In the genomic region with DNA sequence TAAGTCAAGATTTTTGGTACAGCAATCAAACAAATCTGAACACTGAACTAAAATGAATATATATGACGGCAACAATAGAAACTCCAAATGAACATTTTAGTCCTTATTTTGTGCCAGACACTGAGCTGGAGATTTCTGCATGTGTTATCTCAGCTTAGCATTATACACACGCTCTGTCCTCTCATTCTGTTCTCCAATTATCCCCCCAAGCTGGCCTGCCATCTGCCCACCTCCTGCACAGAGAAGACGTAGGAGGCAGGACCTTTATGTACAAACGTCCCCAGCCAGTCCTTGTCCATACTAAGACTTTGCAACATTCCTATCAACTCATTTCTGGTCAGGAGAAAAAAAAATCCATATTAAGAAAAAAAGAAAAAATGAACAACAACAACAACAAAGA, we compare ENCODE assay signal across 23 mouse cellular contexts.
DNase-seq lines count a peak whose midpoint lies in the region; ATAC-seq lines count a peak whose summit lies in the region.
"Had no signal": no experiment of that assay in that cellular context is flagged by ENCODE, and none has a peak within 500 bp of the region (broad histone marks: within the 10 kb centered on the region; RNA-seq: fewer than 3 reads in every experiment).

No protein-coding gene starts in this region.

- ATAC-seq in forebrain, embryonic 16.5 days = 0 out of 2 replicates have a peak, but pooled peaks have one; percentile 49
- no peak for ATAC-seq in forebrain, embryonic 15.5 days (replicated peaks)
- no peak for ATAC-seq in midbrain, embryonic 16.5 days
- no peak for ATAC-seq in hindbrain, embryonic 12.5 days (ENCODE audit: low FRiP score)
- ATAC-seq: activated CD4-positive, CD25-positive, alpha-beta regulatory T cell, adult 4 months; hindbrain, postnatal 0 days; intestine, postnatal 0 days had no signal

- no peaks in the 10 kb centered on the region for H3K36me3 ChIP-seq in forebrain, embryonic 16.5 days (ENCODE audit: control insufficient read depth, insufficient read depth)
- H3K36me3 ChIP-seq in forebrain, embryonic 15.5 days = no peaks in the 10 kb centered on the region
- no peaks in the 10 kb centered on the region for H3K36me3 ChIP-seq in midbrain, embryonic 16.5 days (ENCODE audit: control insufficient read depth, insufficient read depth, low read length)
- H3K36me3 ChIP-seq in hindbrain, embryonic 12.5 days = no peaks in the 10 kb centered on the region
- H3K36me3 ChIP-seq: embryonic facial prominence, embryonic 15.5 days; G1E; kidney, embryonic 15.5 days; limb, embryonic 15.5 days; liver, embryonic 15.5 days; midbrain, embryonic 10.5 days had no signal

- no peak overlapping the region for H3K4me3 ChIP-seq in forebrain, embryonic 16.5 days (replicated peaks; ENCODE audit: low read length)
- no peak overlapping the region for H3K4me3 ChIP-seq in forebrain, embryonic 15.5 days
- H3K4me3 ChIP-seq in midbrain, embryonic 16.5 days (ENCODE audit: low read depth, low read length) = no peak overlapping the region
- H3K4me3 ChIP-seq in hindbrain, embryonic 12.5 days = no peak overlapping the region
- H3K4me3 ChIP-seq: embryonic facial prominence, embryonic 15.5 days; heart, adult 2 months; kidney, embryonic 15.5 days; limb, embryonic 15.5 days; liver, embryonic 15.5 days; midbrain, embryonic 10.5 days had no signal

- H3K9me3 ChIP-seq in forebrain, embryonic 16.5 days (ENCODE audit: control insufficient read depth, low read length) = no peaks in the 10 kb centered on the region
- no peaks in the 10 kb centered on the region for H3K9me3 ChIP-seq in forebrain, embryonic 15.5 days
- no peaks in the 10 kb centered on the region for H3K9me3 ChIP-seq in midbrain, embryonic 16.5 days (replicated peaks; ENCODE audit: control insufficient read depth, low read length, poor library complexity, severe bottlenecking)
- H3K9me3 ChIP-seq in hindbrain, embryonic 12.5 days (replicated peaks) = no peaks in the 10 kb centered on the region
- H3K9me3 ChIP-seq: embryonic facial prominence, embryonic 15.5 days; G1E; kidney, embryonic 15.5 days; limb, embryonic 15.5 days; liver, embryonic 15.5 days; midbrain, embryonic 10.5 days had no signal

- intact Hi-C loops in left cerebral cortex, postnatal 10 days (cut with DNase I) = loop anchor here (10.0 kb wide), 1 partner anchor 211 kb away; no protein-coding TSS in a partner anchor

- no peak overlapping the region for H3K4me2 ChIP-seq in forebrain, embryonic 16.5 days (ENCODE audit: low read length)
- H3K4me2 ChIP-seq in forebrain, embryonic 15.5 days (replicated peaks) = no peak overlapping the region
- H3K4me2 ChIP-seq in midbrain, embryonic 16.5 days (ENCODE audit: low read length) = no peak overlapping the region
- no peak overlapping the region for H3K4me2 ChIP-seq in hindbrain, embryonic 12.5 days (replicated peaks)
- H3K4me2 ChIP-seq: embryonic facial prominence, embryonic 15.5 days; kidney, embryonic 15.5 days; limb, embryonic 15.5 days; liver, embryonic 15.5 days had no signal

- DNase-seq in frontal cortex, adult 2 months (ENCODE audit: extremely low spot score in 1 of 2, low spot score in 1 of 2) = peak; percentile 22 to 57
- DNase-seq in left cerebral cortex, postnatal 10 days (ENCODE audit: extremely low spot score in 1 of 2, low spot score in 2 of 2) = peak; percentile 23 to 49
- DNase-seq in right cerebral cortex, postnatal 36 days (ENCODE audit: low spot score in 2 of 2) = peak; percentile 21 to 27
- DNase-seq: adrenal gland, postnatal 25 days; cerebellum, adult 11-12 months; cerebellum, postnatal 36 days; gastrocnemius, postnatal 10 days; heart, adult 2 months; thymus, postnatal 14 days had no signal

- H3K27ac ChIP-seq in forebrain, embryonic 16.5 days (ENCODE audit: low read length) = no peak overlapping the region
- H3K27ac ChIP-seq in forebrain, embryonic 15.5 days (replicated peaks) = no peak overlapping the region
- H3K27ac ChIP-seq in midbrain, embryonic 16.5 days (ENCODE audit: low read length) = no peak overlapping the region
- no peak overlapping the region for H3K27ac ChIP-seq in hindbrain, embryonic 12.5 days
- H3K27ac ChIP-seq: embryonic facial prominence, embryonic 15.5 days; heart, adult 2 months; hindbrain, postnatal 0 days; kidney, embryonic 15.5 days; limb, embryonic 15.5 days; liver, embryonic 15.5 days; macrophage; midbrain, embryonic 10.5 days had no signal

- H3K9ac ChIP-seq in forebrain, embryonic 16.5 days (replicated peaks; ENCODE audit: low read depth, low read length) = no peak overlapping the region
- no peak overlapping the region for H3K9ac ChIP-seq in forebrain, embryonic 15.5 days (replicated peaks)
- H3K9ac ChIP-seq in midbrain, embryonic 16.5 days (ENCODE audit: low read depth, low read length) = no peak overlapping the region
- H3K9ac ChIP-seq in hindbrain, embryonic 12.5 days = no peak overlapping the region
- H3K9ac ChIP-seq: embryonic facial prominence, embryonic 15.5 days; kidney, embryonic 15.5 days; limb, embryonic 15.5 days; liver, embryonic 15.5 days had no signal

- no peaks in the 10 kb centered on the region for H3K4me1 ChIP-seq in forebrain, embryonic 16.5 days (replicated peaks; ENCODE audit: control insufficient read depth, insufficient read depth, low read length)
- H3K4me1 ChIP-seq in forebrain, embryonic 15.5 days = no peaks in the 10 kb centered on the region
- H3K4me1 ChIP-seq in midbrain, embryonic 16.5 days (ENCODE audit: control insufficient read depth, insufficient read depth, low read length) = no peaks in the 10 kb centered on the region
- no peaks in the 10 kb centered on the region for H3K4me1 ChIP-seq in hindbrain, embryonic 12.5 days
- H3K4me1 ChIP-seq: embryonic facial prominence, embryonic 15.5 days; kidney, embryonic 15.5 days; limb, embryonic 15.5 days; midbrain, embryonic 10.5 days had no signal

- H3K27me3 ChIP-seq in forebrain, embryonic 16.5 days (replicated peaks; ENCODE audit: control insufficient read depth, insufficient read depth, low read length) = no peaks in the 10 kb centered on the region
- H3K27me3 ChIP-seq in forebrain, embryonic 15.5 days = no peaks in the 10 kb centered on the region
- no peaks in the 10 kb centered on the region for H3K27me3 ChIP-seq in midbrain, embryonic 16.5 days (ENCODE audit: control insufficient read depth, insufficient read depth, low read depth, low read length)
- H3K27me3 ChIP-seq in hindbrain, embryonic 12.5 days = no peaks in the 10 kb centered on the region
- H3K27me3 ChIP-seq: embryonic facial prominence, embryonic 15.5 days; kidney, embryonic 15.5 days; limb, embryonic 15.5 days; liver, embryonic 15.5 days had no signal

- 72% methylated on average over 4 of the region's 4 CpGs for WGBS in forebrain, embryonic 16.5 days
- WGBS in forebrain, embryonic 15.5 days = 71% methylated on average over 4 of the region's 4 CpGs
- 80% methylated on average over 4 of the region's 4 CpGs for whole genome bisulfite sequencing in midbrain, embryonic 16.5 days
- WGBS in hindbrain, embryonic 12.5 days = 84% methylated on average over 4 of the region's 4 CpGs
